Mouse (Mus musculus) MEL-GATA-1-ER (cell line): ENCODE results near the gene Parp8.

ENCODE experiments used
- DNase-seq: peaks from one replicate; pipeline ENCODE4 v3.0.0-alpha.2; 2012; ENCODE audit warnings: low read depth; ENCODE audit errors: extremely low read depth

Parp8 gene

DNA sequence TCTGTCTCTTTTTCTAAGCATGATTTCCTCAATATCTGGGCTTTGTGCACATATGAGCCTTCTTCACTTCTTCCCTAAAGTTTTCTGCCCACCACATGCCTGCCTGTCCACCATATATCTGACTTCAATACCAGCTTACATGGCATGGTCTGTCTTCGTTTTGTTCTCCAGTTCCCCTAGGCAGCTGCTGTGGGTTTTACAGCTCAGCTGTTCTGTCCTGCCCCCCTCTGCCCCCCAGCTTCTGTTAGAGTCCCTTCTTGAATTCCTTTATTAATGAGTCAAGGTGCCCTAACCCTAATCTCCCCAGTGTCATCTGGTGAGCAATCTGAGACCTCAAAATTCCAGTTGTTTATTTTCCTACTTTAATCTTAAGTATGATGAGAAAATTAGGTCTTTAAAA lies 155.1 kb downstream of the Parp8 start:
- DNase-seq: no peak

DNA sequence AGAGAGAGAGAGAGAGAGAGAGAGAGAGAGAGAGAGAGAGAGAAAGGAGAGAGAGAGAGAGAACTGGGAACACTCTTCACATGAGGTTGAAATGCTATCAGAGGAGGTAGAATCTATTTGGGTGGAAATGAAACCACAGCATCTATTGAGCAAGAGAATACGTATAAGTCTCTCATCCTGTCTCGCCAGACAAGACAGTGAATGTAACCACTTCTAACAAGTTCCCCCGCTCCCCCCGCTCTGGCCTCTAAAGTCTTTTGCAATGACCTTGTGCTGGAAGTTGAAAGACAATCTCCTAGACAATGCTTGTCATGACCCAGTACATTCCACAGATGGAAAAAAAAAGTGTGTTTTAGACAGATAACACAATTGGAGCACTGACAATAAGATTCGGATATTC lies 181.4 kb downstream of the Parp8 start:
- no peak for DNase-seq

DNA sequence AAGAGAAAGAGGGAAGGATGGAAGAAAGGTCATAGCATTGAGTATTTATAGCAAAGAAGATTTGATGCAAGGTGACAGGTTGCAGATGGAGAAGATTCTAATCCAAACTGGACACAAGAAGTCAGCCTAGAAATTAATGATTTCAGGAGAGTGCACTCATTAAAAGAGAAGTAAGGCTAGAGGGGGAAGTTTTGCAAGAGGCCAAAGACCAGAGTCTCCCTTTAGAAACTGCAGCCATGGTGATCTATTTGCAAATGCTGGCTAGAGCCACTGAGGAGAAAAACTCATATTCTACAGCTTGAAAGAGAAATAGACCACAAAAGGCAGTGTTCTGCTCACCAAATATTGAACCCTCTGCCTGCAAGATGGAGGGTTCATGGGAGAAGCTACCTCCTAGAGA lies 194.4 kb downstream of the Parp8 start:
- no peak for DNase-seq

DNA sequence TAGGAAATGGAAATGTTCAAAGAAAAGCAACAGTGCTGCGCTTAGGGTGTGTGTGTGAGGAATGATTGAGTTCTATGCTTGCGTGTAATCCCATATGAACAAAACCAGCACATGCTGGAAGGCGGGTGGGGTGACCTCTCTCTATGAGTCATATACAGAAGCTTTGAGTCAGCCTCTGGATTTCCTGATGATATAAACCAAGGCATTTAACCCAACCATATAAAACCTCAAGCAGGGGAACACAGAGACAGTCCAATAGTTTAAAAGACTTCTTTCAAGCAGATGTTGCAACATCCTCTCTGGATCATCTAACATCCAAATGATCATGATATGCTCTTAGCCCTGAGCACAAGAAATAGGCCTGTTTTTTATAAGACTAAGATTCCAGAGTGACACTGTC lies 196.3 kb downstream of the Parp8 start:
- no peak for DNase-seq

DNA sequence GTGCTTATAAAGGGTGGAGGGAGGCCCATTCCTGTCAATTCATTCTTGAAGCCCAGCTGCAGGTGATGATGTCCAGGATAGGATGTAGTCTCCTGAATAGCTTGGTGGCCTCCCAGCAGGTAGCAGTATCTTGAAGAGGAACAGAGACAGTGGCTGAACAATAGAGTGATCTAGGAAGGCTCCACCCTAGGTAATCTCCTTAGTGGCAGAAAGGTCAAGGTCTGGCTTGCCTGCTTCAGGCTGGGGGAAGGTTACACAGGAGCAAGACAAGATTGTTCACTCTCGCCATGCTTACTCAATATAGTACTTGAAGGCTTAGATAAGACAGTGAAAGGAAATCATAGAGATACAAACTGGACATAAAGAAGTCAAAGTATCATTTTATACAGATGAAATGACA lies 213.9 kb downstream of the Parp8 start:
- DNase-seq: no peak
